Mouse (Mus musculus) lung, postnatal 36 days (tissue): ENCODE results near the gene Ralgps1.

Experiments
- DNase-seq: peaks from one replicate; pipeline ENCODE4 v3.0.0; 2022; ENCODE audit warnings: mixed read lengths

The Ralgps1 gene

GRCm38 (mm10) chr2:33272665-33273439 lies 98.4 kb downstream of the Ralgps1 start:
- DNase-seq, result peak; percentile 40

GRCm38 (mm10) chr2:33271511-33271910 lies 99.8 kb downstream of the Ralgps1 start:
- no peak for DNase-seq

GRCm38 (mm10) chr2:33270569-33270968 lies 100.7 kb downstream of the Ralgps1 start:
- DNase-seq, result no peak

GRCm38 (mm10) chr2:33269132-33269493 lies 102.2 kb downstream of the Ralgps1 start:
- no peak for DNase-seq

GRCm38 (mm10) chr2:33268384-33269131 lies 102.7 kb downstream of the Ralgps1 start:
- DNase-seq, result no peak

- no peak for DNase-seq
Measured at GRCm38 (mm10) chr2:33267075-33267474, 104.2 kb downstream of the Ralgps1 start.

GRCm38 (mm10) chr2:33265793-33266192 lies 105.5 kb downstream of the Ralgps1 start:
- DNase-seq, result no peak

- no peak for DNase-seq
Measured at GRCm38 (mm10) chr2:33261475-33261874, 109.8 kb downstream of the Ralgps1 start.

- no peak for DNase-seq
Measured at GRCm38 (mm10) chr2:33260772-33261171, 110.5 kb downstream of the Ralgps1 start.

- DNase-seq, result peak; percentile 27
Measured at GRCm38 (mm10) chr2:33256769-33257537, 114.3 kb downstream of the Ralgps1 start.

GRCm38 (mm10) chr2:33254318-33254985 lies 116.8 kb downstream of the Ralgps1 start:
- DNase-seq, result peak; percentile 23

GRCm38 (mm10) chr2:33253572-33254190 lies 117.6 kb downstream of the Ralgps1 start:
- no peak for DNase-seq

- no peak for DNase-seq
Measured at GRCm38 (mm10) chr2:33252751-33253150, 118.5 kb downstream of the Ralgps1 start.

- no peak for DNase-seq
Measured at GRCm38 (mm10) chr2:33249922-33250633, 121.2 kb downstream of the Ralgps1 start.

- no peak for DNase-seq
Measured at GRCm38 (mm10) chr2:33248549-33248948, 122.7 kb downstream of the Ralgps1 start.

GRCm38 (mm10) chr2:33246841-33247240 lies 124.4 kb downstream of the Ralgps1 start:
- DNase-seq, result no peak

GRCm38 (mm10) chr2:33245350-33245749 lies 125.9 kb downstream of the Ralgps1 start:
- DNase-seq, result no peak

- DNase-seq, result no peak
Measured at GRCm38 (mm10) chr2:33244880-33245279, 126.4 kb downstream of the Ralgps1 start.

GRCm38 (mm10) chr2:33237581-33237980 lies 133.7 kb downstream of the Ralgps1 start:
- no peak for DNase-seq

GRCm38 (mm10) chr2:33234848-33235247 lies 136.4 kb downstream of the Ralgps1 start:
- DNase-seq, result no peak

- DNase-seq, result no peak
Measured at GRCm38 (mm10) chr2:33233856-33234255, 137.4 kb downstream of the Ralgps1 start.
